Mouse (Mus musculus): Measurements from ENCODE around the gene Sars2.

- TF ChIP-seq MAX (IDR thresholded peaks at IDR 0.05; ENCODE audit: low read depth) (no peak), TCF12 (IDR thresholded peaks at IDR 0.05; ENCODE audit: insufficient read depth, poor library complexity, severe bottlenecking) (no peak), POLR2A (IDR thresholded peaks at IDR 0.05; ENCODE audit: insufficient read length, low read depth) (no peak), POLR2AphosphoS2 (IDR thresholded peaks at IDR 0.05; ENCODE audit: insufficient read length, low read depth) (no peak), MYOG (IDR thresholded peaks at IDR 0.05; ENCODE audit: control insufficient read depth in 1 of 3, insufficient read depth in 1 of 3, insufficient read length in 2 of 3, low read depth in 2 of 3) (no peak), TCF3 (IDR thresholded peaks at IDR 0.05; ENCODE audit: insufficient read length, low read depth) (no peak), CEBPB (IDR thresholded peaks at IDR 0.05; ENCODE audit: insufficient read depth, poor library complexity, severe bottlenecking) (no peak), SRF (IDR thresholded peaks at IDR 0.05; ENCODE audit: control insufficient read depth, insufficient read length, low read depth) (no peak)
Measured at GRCm38 (mm10) chr7:28733211-28733610, 8.6 kb upstream of the Sars2 start.

Data from myocyte (in vitro differentiated cells).